Mouse (Mus musculus) midbrain, embryonic 15.5 days (tissue): ENCODE measurements at regions not wholly inside any gene's neighbourhood (a gene's known extent, or its start where the extent isn't known, plus 50 kb on each side); places are given as distances from the start of the nearest gene placed in this dataset.

Experiments
- ATAC-seq: fragments of 200-750 bp; cut with Nextera tagmentation; replicated peaks from 2 replicates; pipeline ENCODE4 v1.8.0; 2017; ENCODE audit warnings: moderate TSS enrichment
- H3K27ac ChIP-seq: fragments of 300-500 bp; sonication (generic); 2 replicates; pipeline ENCODE4 v1.5.1; 2015; ENCODE audit warnings: mild to moderate bottlenecking, inconsistent platforms
- H3K27me3 ChIP-seq: fragments of 300-500 bp; sonication (generic); replicated peaks from 2 replicates; pipeline ENCODE4 v1.6.1; 2015; ENCODE audit warnings: inconsistent platforms
- H3K36me3 ChIP-seq: fragments of 300-500 bp; sonication (generic); replicated peaks from 2 replicates; pipeline ENCODE4 v1.6.1; 2015; ENCODE audit warnings: inconsistent platforms
- H3K4me1 ChIP-seq: fragments of 300-500 bp; sonication (generic); 2 replicates; pipeline ENCODE4 v1.6.1; 2015; ENCODE audit warnings: inconsistent platforms
- H3K4me2 ChIP-seq: fragments of 300-500 bp; sonication (generic); 2 replicates; pipeline ENCODE4 v1.6.1; 2015; ENCODE audit warnings: inconsistent platforms, mild to moderate bottlenecking, moderate library complexity
- H3K4me3 ChIP-seq: fragments of 300-500 bp; sonication (generic); 2 replicates; pipeline ENCODE4 v1.5.1; 2015; ENCODE audit warnings: mild to moderate bottlenecking, inconsistent platforms
- H3K9ac ChIP-seq: fragments of 300-500 bp; sonication (generic); 2 replicates; pipeline ENCODE4 v1.6.1; 2015; ENCODE audit warnings: mild to moderate bottlenecking, inconsistent platforms
- H3K9me3 ChIP-seq: fragments of 300-500 bp; sonication (generic); 2 replicates; pipeline ENCODE4 v1.6.1; 2016; ENCODE audit warnings: inconsistent platforms
- WGBS: fragments of 180-500 bp; shearing (Covaris S2); methylation state at CpG from one replicate; pipeline ENCODE4 v1.1.7; 2015; ENCODE audit warnings: mixed read lengths; 5-methylcytosine and 5-hydroxymethylcytosine counted together

GRCm38 (mm10) chr6:148555651-148556483, 111.7 kb upstream of the Tmtc1 start:
- peak; percentile 61; the same call in 1 of the 2 replicates for ATAC-seq
- 70% methylated on average over 5 of the region's 5 CpGs for WGBS
- Histone ChIP-seq H3K4me1 (no peaks in the 10 kb centered on the region), H3K36me3 (no peaks in the 10 kb centered on the region), H3K4me2 (no peak overlapping the region), H3K4me3 (no peak overlapping the region), H3K27ac (peak overlapping the region; percentile 57), H3K27me3 (no peaks in the 10 kb centered on the region), H3K9ac (no peak overlapping the region), H3K9me3 (no peaks in the 10 kb centered on the region)

- Histone ChIP-seq H3K27ac (no peak overlapping the region), H3K4me3 (no peak overlapping the region), H3K4me1 (no peaks in the 10 kb centered on the region), H3K36me3 (no peaks in the 10 kb centered on the region), H3K27me3 (no peaks in the 10 kb centered on the region), H3K9ac (no peak overlapping the region), H3K4me2 (no peak overlapping the region), H3K9me3 (no peaks in the 10 kb centered on the region)
- no peak for ATAC-seq
- WGBS, result 84% methylated on average over 3 of the region's 3 CpGs
Measured at GRCm38 (mm10) chr6:148554463-148554862, 110.3 kb upstream of the Tmtc1 start.

- ATAC-seq, result no peak
- H3K27ac ChIP-seq, result no peak overlapping the region
- H3K4me1 ChIP-seq, result no peaks in the 10 kb centered on the region
- no peak overlapping the region for H3K4me3 ChIP-seq
- no peaks in the 10 kb centered on the region for H3K27me3 ChIP-seq
- no peak overlapping the region for H3K9ac ChIP-seq
- H3K9me3 ChIP-seq, result no peaks in the 10 kb centered on the region
- H3K4me2 ChIP-seq, result no peak overlapping the region
- 75% methylated on average over 5 of the region's 5 CpGs for WGBS
- no peaks in the 10 kb centered on the region for H3K36me3 ChIP-seq
Measured at GRCm38 (mm10) chr6:148553616-148554015, 109.4 kb upstream of the Tmtc1 start.

GRCm38 (mm10) chr6:148551097-148551496, 106.9 kb upstream of the Tmtc1 start:
- WGBS, result 79% methylated on average over 3 of the region's 3 CpGs
- H3K27ac ChIP-seq, result no peak overlapping the region
- no peak overlapping the region for H3K9ac ChIP-seq
- H3K9me3 ChIP-seq, result no peaks in the 10 kb centered on the region
- H3K4me2 ChIP-seq, result no peak overlapping the region
- ATAC-seq, result no peak
- no peak overlapping the region for H3K4me3 ChIP-seq
- H3K36me3 ChIP-seq, result no peaks in the 10 kb centered on the region
- H3K4me1 ChIP-seq, result no peaks in the 10 kb centered on the region
- H3K27me3 ChIP-seq, result no peaks in the 10 kb centered on the region

GRCm38 (mm10) chr6:148548138-148548778, 104.1 kb upstream of the Tmtc1 start:
- Histone ChIP-seq H3K27ac (no peak overlapping the region), H3K9me3 (no peaks in the 10 kb centered on the region), H3K27me3 (no peaks in the 10 kb centered on the region), H3K4me3 (no peak overlapping the region), H3K9ac (no peak overlapping the region), H3K36me3 (no peaks in the 10 kb centered on the region), H3K4me2 (no peak overlapping the region), H3K4me1 (no peaks in the 10 kb centered on the region; the same call in 1 of the 2 replicates)
- no peak for ATAC-seq
- WGBS, result 84% methylated on average over 2 of the region's 2 CpGs

- Histone ChIP-seq H3K4me3 (no peak overlapping the region), H3K27ac (no peak overlapping the region), H3K9ac (no peak overlapping the region), H3K36me3 (no peaks in the 10 kb centered on the region), H3K4me1 (no peaks in the 10 kb centered on the region; the same call in 1 of the 2 replicates), H3K9me3 (no peaks in the 10 kb centered on the region), H3K4me2 (no peak overlapping the region), H3K27me3 (no peaks in the 10 kb centered on the region)
- no peak for ATAC-seq
- 51% methylated on average over 3 of the region's 3 CpGs for WGBS
Measured at GRCm38 (mm10) chr6:148543047-148543446, 98.9 kb upstream of the Tmtc1 start.

- H3K36me3 ChIP-seq, result no peaks in the 10 kb centered on the region
- no peaks in the 10 kb centered on the region for H3K9me3 ChIP-seq
- no peak overlapping the region for H3K4me3 ChIP-seq
- WGBS, result 71% methylated on average over 2 of the region's 2 CpGs
- H3K4me2 ChIP-seq, result no peak overlapping the region
- H3K27ac ChIP-seq, result no peak overlapping the region
- no peaks in the 10 kb centered on the region for H3K27me3 ChIP-seq
- no peaks in the 10 kb centered on the region; the same call in 1 of the 2 replicates for H3K4me1 ChIP-seq
- ATAC-seq, result 0 out of 2 replicates have a peak, but pooled peaks have one; percentile 48
- H3K9ac ChIP-seq, result no peak overlapping the region
Measured at GRCm38 (mm10) chr6:148541981-148542380, 97.8 kb upstream of the Tmtc1 start.

GRCm38 (mm10) chr6:148539207-148539960, 95.2 kb upstream of the Tmtc1 start:
- no peak overlapping the region for H3K9ac ChIP-seq
- no peak for ATAC-seq
- H3K27me3 ChIP-seq, result no peaks in the 10 kb centered on the region
- no peaks in the 10 kb centered on the region for H3K36me3 ChIP-seq
- H3K4me3 ChIP-seq, result no peak overlapping the region
- no peaks in the 10 kb centered on the region; the same call in 1 of the 2 replicates for H3K4me1 ChIP-seq
- H3K27ac ChIP-seq, result no peak overlapping the region
- no peaks in the 10 kb centered on the region for H3K9me3 ChIP-seq
- no peak overlapping the region for H3K4me2 ChIP-seq
- 41% methylated on average over 4 of the region's 4 CpGs for WGBS

GRCm38 (mm10) chr6:148534364-148534763, 90.2 kb upstream of the Tmtc1 start:
- Histone ChIP-seq H3K27me3 (no peaks in the 10 kb centered on the region), H3K9me3 (no peaks in the 10 kb centered on the region), H3K4me2 (no peak overlapping the region), H3K9ac (no peak overlapping the region), H3K4me1 (no peaks in the 10 kb centered on the region), H3K36me3 (no peaks in the 10 kb centered on the region), H3K27ac (no peak overlapping the region), H3K4me3 (no peak overlapping the region)
- 78% methylated on average over 4 of the region's 4 CpGs for WGBS
- ATAC-seq, result no peak

- no peak for ATAC-seq
- H3K36me3 ChIP-seq, result no peaks in the 10 kb centered on the region
- no peaks in the 10 kb centered on the region for H3K4me1 ChIP-seq
- no peaks in the 10 kb centered on the region for H3K27me3 ChIP-seq
- no peak overlapping the region for H3K4me2 ChIP-seq
- H3K27ac ChIP-seq, result no peak overlapping the region
- no peaks in the 10 kb centered on the region for H3K9me3 ChIP-seq
- WGBS, result 91% methylated on average over 1 of the region's 1 CpGs
- H3K9ac ChIP-seq, result no peak overlapping the region
- H3K4me3 ChIP-seq, result no peak overlapping the region
Measured at GRCm38 (mm10) chr6:148531068-148531467, 86.9 kb upstream of the Tmtc1 start.

GRCm38 (mm10) chr6:148528611-148529010, 84.4 kb upstream of the Tmtc1 start:
- no peaks in the 10 kb centered on the region for H3K9me3 ChIP-seq
- no peak overlapping the region for H3K9ac ChIP-seq
- WGBS, result 80% methylated on average over 2 of the region's 2 CpGs
- no peaks in the 10 kb centered on the region for H3K36me3 ChIP-seq
- H3K4me3 ChIP-seq, result no peak overlapping the region
- ATAC-seq, result no peak
- H3K27ac ChIP-seq, result no peak overlapping the region
- H3K27me3 ChIP-seq, result no peaks in the 10 kb centered on the region
- no peak overlapping the region for H3K4me2 ChIP-seq
- H3K4me1 ChIP-seq, result no peaks in the 10 kb centered on the region

- Histone ChIP-seq H3K36me3 (no peaks in the 10 kb centered on the region), H3K9ac (no peak overlapping the region), H3K4me2 (no peak overlapping the region), H3K27ac (no peak overlapping the region), H3K4me3 (no peak overlapping the region), H3K27me3 (no peaks in the 10 kb centered on the region), H3K4me1 (no peaks in the 10 kb centered on the region), H3K9me3 (no peaks in the 10 kb centered on the region)
- WGBS, result 88% methylated on average over 1 of the region's 1 CpGs
- ATAC-seq, result no peak
Measured at GRCm38 (mm10) chr6:148522893-148523292, 78.7 kb upstream of the Tmtc1 start.
